Mouse (Mus musculus): ENCODE results near the gene Plscr2. TPM values are rescaled to one million over a fixed set of nuclear protein-coding genes. Genes with fewer than 3 reads are reported as not detected.

Gene Plscr2
- polyA plus RNA-seq, 1 experiment: 4.5 TPM

GRCm38 (mm10) chr9:92267732-92268131 lies 7.7 kb upstream of the Plscr2 start:
- WGBS: 83% methylated on average over 1 of the region's 1 CpGs
- peaks cover 2% of the 10 kb centered on the region; the same call in 1 of the 2 replicates for H3K4me1 ChIP-seq (ENCODE audit: control insufficient read depth, insufficient read depth, low read length)
- no peak for TF ChIP-seq CTCF (IDR thresholded peaks at IDR 0.05; ENCODE audit: control insufficient read depth, insufficient read depth, low read length)
- TF ChIP-seq POLR2A (IDR thresholded peaks at IDR 0.05; ENCODE audit: borderline replicate concordance, control insufficient read depth, low read depth, low read length): no peak

GRCm38 (mm10) chr9:92269829-92270404 lies 5.5 kb upstream of the Plscr2 start:
- H3K27ac ChIP-seq (ENCODE audit: control insufficient read depth, insufficient read depth, low read depth, low read length, poor library complexity): no peak overlapping the region
- no peak for TF ChIP-seq POLR2A (IDR thresholded peaks at IDR 0.05; ENCODE audit: borderline replicate concordance, control insufficient read depth, low read depth, low read length)
- TF ChIP-seq CTCF (IDR thresholded peaks at IDR 0.05; ENCODE audit: control insufficient read depth, insufficient read depth, low read length): no peak
- WGBS: 41% methylated on average over 5 of the region's 5 CpGs
- H3K4me1 ChIP-seq (ENCODE audit: control insufficient read depth, insufficient read depth, low read length): peaks cover 2% of the 10 kb centered on the region; the same call in 1 of the 2 replicates
- H3K4me3 ChIP-seq (replicated peaks; ENCODE audit: control insufficient read depth, low read depth, low read length): no peak overlapping the region

More at GRCm38 (mm10) chr9:92267732-92268131, 7.7 kb upstream of the Plscr2 start:
- no peak overlapping the region for H3K27ac ChIP-seq (ENCODE audit: control insufficient read depth, insufficient read depth, low read depth, low read length, poor library complexity)
- no peak overlapping the region for H3K4me3 ChIP-seq (replicated peaks; ENCODE audit: control insufficient read depth, low read depth, low read length)

GRCm38 (mm10) chr9:92270927-92271326 lies 4.5 kb upstream of the Plscr2 start:
- Histone ChIP-seq H3K4me3 (replicated peaks; ENCODE audit: control insufficient read depth, low read depth, low read length) (no peak overlapping the region), H3K4me1 (ENCODE audit: control insufficient read depth, insufficient read depth, low read length) (peaks cover 2% of the 10 kb centered on the region; the same call in 1 of the 2 replicates), H3K27ac (ENCODE audit: control insufficient read depth, insufficient read depth, low read depth, low read length, poor library complexity) (no peak overlapping the region)
- TF ChIP-seq CTCF (IDR thresholded peaks at IDR 0.05; ENCODE audit: control insufficient read depth, insufficient read depth, low read length): no peak
- no peak for TF ChIP-seq POLR2A (IDR thresholded peaks at IDR 0.05; ENCODE audit: borderline replicate concordance, control insufficient read depth, low read depth, low read length)
- 62% methylated on average over 4 of the region's 4 CpGs for WGBS

GRCm38 (mm10) chr9:92272650-92273049 lies 2.8 kb upstream of the Plscr2 start:
- no peak overlapping the region for H3K27ac ChIP-seq (ENCODE audit: control insufficient read depth, insufficient read depth, low read depth, low read length, poor library complexity)
- H3K4me1 ChIP-seq (ENCODE audit: control insufficient read depth, insufficient read depth, low read length): no peaks in the 10 kb centered on the region; the same call in 1 of the 2 replicates
- no peak for TF ChIP-seq POLR2A (IDR thresholded peaks at IDR 0.05; ENCODE audit: borderline replicate concordance, control insufficient read depth, low read depth, low read length)
- no peak for TF ChIP-seq CTCF (IDR thresholded peaks at IDR 0.05; ENCODE audit: control insufficient read depth, insufficient read depth, low read length)
- H3K4me3 ChIP-seq (replicated peaks; ENCODE audit: control insufficient read depth, low read depth, low read length): no peak overlapping the region
- 85% methylated on average over 4 of the region's 4 CpGs for WGBS

DNA sequence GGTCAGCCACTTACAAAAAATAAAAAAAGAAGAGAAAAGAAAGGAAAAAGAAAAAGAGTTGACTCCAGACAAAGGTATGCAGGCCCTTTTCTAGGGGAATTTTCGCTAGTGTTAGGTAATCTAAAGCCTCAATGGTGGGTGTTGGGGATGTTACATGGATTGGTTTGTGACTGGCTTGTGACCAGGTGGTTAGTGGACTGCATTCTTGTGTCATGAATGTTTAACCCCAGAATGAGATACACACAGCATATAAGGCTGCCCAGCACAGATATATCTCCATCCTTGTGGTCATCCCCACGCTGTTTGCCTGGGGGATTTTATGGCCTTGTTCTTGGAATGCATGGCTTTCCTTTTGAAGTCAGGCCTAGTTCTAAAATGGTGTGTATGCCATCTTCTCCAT lies 2.1 kb upstream of the Plscr2 start:
- Histone ChIP-seq H3K4me3 (replicated peaks; ENCODE audit: control insufficient read depth, low read depth, low read length) (no peak overlapping the region), H3K27ac (ENCODE audit: control insufficient read depth, insufficient read depth, low read depth, low read length, poor library complexity) (no peak overlapping the region), H3K4me1 (ENCODE audit: control insufficient read depth, insufficient read depth, low read length) (no peaks in the 10 kb centered on the region; the same call in 1 of the 2 replicates)
- WGBS: 79% methylated on average over 2 of the region's 2 CpGs
- no peak for TF ChIP-seq POLR2A (IDR thresholded peaks at IDR 0.05; ENCODE audit: borderline replicate concordance, control insufficient read depth, low read depth, low read length)
- no peak for TF ChIP-seq CTCF (IDR thresholded peaks at IDR 0.05; ENCODE audit: control insufficient read depth, insufficient read depth, low read length)

- H3K27ac ChIP-seq (ENCODE audit: control insufficient read depth, insufficient read depth, low read depth, low read length, poor library complexity): no peak overlapping the region; the same call in 1 of the 2 replicates
- no peak overlapping the region for H3K4me3 ChIP-seq (replicated peaks; ENCODE audit: control insufficient read depth, low read depth, low read length)
- WGBS: 36% methylated on average over 6 of the region's 6 CpGs
- TF ChIP-seq CTCF (IDR thresholded peaks at IDR 0.05; ENCODE audit: control insufficient read depth, insufficient read depth, low read length) (no peak), POLR2A (IDR thresholded peaks at IDR 0.05; ENCODE audit: borderline replicate concordance, control insufficient read depth, low read depth, low read length) (no peak)
- H3K4me1 ChIP-seq (ENCODE audit: control insufficient read depth, insufficient read depth, low read length): no peaks in the 10 kb centered on the region; the same call in 1 of the 2 replicates
These were observed 1.2 kb upstream of the Plscr2 start for GRCm38 (mm10) chr9:92273956-92274762.

GRCm38 (mm10) chr9:92276360-92276759 lies 958 bp downstream of the Plscr2 start:
- no peak overlapping the region for H3K27ac ChIP-seq (ENCODE audit: control insufficient read depth, insufficient read depth, low read depth, low read length, poor library complexity)
- WGBS: 68% methylated on average over 7 of the region's 7 CpGs
- no peaks in the 10 kb centered on the region; the same call in 1 of the 2 replicates for H3K4me1 ChIP-seq (ENCODE audit: control insufficient read depth, insufficient read depth, low read length)
- TF ChIP-seq POLR2A (IDR thresholded peaks at IDR 0.05; ENCODE audit: borderline replicate concordance, control insufficient read depth, low read depth, low read length): no peak
- no peak for TF ChIP-seq CTCF (IDR thresholded peaks at IDR 0.05; ENCODE audit: control insufficient read depth, insufficient read depth, low read length)
- no peak overlapping the region for H3K4me3 ChIP-seq (replicated peaks; ENCODE audit: control insufficient read depth, low read depth, low read length)

DNA sequence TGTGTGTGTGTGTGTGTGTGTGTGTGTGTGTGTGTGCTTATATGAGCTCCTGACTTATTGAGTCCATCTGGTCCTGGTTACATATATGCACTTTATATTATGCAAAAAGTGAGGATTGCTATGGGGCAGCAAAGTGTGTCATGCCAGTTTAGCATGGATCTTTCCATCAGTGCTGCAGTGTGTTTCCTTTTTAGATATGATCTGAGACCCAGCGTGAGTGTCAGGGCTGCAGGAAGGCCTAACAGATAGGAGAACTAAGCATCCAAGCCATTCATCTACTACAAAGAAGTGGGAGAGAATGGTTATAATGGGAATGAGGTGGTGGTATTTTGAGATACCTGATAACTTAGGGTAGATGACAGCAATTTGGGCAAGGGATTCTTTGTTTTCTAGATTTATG lies 4.6 kb downstream of the Plscr2 start:
- Histone ChIP-seq H3K4me1 (ENCODE audit: control insufficient read depth, insufficient read depth, low read length) (no peaks in the 10 kb centered on the region; the same call in 1 of the 2 replicates), H3K4me3 (replicated peaks; ENCODE audit: control insufficient read depth, low read depth, low read length) (no peak overlapping the region), H3K27ac (ENCODE audit: control insufficient read depth, insufficient read depth, low read depth, low read length, poor library complexity) (no peak overlapping the region)
- 32% methylated on average over 1 of the region's 1 CpGs for WGBS
- TF ChIP-seq CTCF (IDR thresholded peaks at IDR 0.05; ENCODE audit: control insufficient read depth, insufficient read depth, low read length): no peak
- no peak for TF ChIP-seq POLR2A (IDR thresholded peaks at IDR 0.05; ENCODE audit: borderline replicate concordance, control insufficient read depth, low read depth, low read length)
